Mouse (Mus musculus) heart, postnatal 4 days (tissue): ENCODE measurements around the gene Hdac9. TPM values are rescaled to one million over a fixed set of nuclear protein-coding genes. Genes with fewer than 3 reads are reported as not detected.

ENCODE experiments used
- DNase-seq: peaks from one replicate; pipeline ENCODE4 v3.0.0; 2021
- total RNA-seq, 2 experiments: library from RNA; stranded (reverse); gene quantifications; 2 replicates each; pipeline ENCODE4 v1.2.3; 2021

The Hdac9 gene
- total RNA-seq, 2 experiments from 2014 or later = 15.4 to 18.2 TPM

DNA sequence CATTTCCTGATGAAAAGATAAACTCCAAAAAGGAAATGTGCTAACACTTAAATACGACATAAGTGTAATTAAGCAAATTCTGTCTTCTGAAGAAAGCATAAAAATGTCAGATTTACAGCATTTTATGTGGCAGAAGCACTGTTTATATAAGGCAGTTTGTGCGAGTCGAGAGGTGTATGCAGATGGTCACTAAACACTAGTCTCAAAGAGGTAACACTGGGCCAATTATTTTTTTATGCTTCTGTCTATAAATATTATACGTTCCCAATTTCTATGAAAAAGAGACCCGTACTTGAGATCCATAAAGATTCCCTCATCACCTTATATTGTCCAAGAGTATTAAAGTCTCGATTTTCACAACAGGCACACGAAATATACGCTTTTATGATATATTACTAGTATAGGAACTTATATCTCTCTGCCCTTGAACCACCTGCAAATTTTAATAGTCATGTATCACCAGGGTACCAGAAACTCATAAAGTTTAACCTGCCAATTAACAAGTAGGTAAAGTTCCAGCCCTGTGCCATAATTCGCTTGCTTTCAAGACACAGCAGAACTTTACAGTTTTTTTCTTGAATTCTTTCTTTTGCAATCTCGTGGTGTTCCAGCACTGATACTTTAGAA is 322.6 kb downstream of the Hdac9 start:
- DNase-seq = no peak

DNA sequence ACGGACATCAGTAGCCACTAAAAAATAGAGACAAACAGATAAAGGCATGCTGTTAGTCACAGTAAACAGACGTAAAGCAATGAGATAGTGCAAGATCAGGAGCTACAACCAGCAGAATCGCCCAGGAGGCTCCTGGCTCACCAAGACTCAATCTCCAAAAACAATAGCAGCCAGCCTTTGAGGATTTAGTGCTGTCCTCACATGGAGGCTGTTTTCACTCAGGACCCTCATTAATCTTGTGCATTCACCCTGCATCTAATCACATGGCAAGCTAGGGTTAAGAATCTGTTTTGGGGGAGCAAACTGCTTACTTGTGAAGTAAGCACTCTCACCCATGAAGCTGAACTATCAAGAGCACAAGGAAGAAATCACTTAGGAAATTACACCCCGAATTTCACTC is 329.7 kb downstream of the Hdac9 start:
- no peak for DNase-seq

DNA sequence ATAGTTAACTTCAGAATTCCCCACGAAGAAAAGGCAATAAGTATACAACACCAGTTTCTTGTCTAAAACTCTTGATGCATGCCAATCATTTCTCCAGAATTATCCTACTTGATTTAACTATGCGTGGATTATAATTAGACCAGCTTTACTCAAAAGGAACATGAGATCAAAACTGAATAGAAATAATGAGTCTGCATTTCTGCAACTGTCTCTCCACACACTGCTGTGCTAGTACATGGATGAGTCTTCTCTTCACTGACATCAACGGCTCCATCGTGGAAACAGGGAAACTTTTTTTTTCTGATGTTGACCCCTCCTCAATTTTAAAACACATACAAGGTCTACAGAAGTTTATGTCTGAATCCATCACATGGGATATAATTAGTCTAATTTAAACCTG is 334.4 kb downstream of the Hdac9 start:
- no peak for DNase-seq

DNA sequence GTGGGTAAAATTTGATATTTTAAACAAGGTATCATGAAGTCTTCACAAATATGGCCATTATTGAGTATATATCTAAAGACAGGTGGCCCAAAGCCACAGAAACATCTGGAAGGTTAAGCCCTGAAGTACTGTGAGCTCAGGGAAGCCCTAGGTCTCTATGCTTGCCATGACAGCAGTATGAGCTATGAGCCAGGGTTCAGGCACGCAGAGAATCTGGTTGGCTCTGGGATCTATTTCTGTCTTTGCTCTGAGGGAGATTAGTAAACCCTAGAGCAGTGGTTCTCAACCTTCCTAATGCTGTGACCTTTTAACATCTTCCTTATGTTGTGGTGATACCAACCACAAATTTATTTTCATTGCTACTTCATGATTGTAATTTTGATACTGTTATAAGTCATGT is 337.7 kb downstream of the Hdac9 start:
- DNase-seq = no peak

DNA sequence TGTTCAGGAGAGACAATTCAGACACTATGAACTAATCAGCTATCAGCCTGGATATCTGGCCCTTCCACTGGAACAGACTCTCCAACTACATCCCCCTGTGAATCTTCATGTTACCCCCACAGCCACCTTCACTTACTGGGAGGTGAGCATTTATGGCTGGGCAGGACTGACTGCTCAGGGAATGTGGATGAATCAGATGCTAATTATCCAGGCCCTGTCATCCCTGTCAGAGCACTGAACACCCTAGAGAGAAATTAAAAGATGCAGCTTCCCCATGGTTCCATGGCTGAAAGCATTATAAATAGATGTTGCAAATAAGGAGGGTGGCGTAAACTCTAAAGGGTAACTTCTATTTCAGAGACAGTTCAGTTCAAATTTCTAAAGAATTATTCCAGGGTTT is 345.8 kb downstream of the Hdac9 start:
- no peak for DNase-seq

DNA sequence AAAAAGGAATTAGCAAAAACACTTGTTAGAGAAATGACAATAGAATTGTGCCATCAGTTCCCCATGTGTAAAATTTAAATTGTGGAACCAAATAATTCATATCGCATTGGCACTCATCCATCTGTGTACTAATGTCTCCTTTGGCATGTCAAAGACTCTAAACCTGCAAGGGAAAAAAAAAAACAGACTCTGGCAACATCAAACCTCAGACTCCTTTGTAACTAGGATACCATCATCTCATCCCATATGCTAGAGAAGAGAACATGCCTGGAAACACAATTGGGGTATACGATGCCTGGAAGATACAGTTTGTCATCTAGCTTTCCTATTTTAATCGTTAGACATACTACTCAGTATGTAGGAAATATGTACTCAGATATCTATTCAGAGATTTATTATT is 347.4 kb downstream of the Hdac9 start:
- DNase-seq = no peak

DNA sequence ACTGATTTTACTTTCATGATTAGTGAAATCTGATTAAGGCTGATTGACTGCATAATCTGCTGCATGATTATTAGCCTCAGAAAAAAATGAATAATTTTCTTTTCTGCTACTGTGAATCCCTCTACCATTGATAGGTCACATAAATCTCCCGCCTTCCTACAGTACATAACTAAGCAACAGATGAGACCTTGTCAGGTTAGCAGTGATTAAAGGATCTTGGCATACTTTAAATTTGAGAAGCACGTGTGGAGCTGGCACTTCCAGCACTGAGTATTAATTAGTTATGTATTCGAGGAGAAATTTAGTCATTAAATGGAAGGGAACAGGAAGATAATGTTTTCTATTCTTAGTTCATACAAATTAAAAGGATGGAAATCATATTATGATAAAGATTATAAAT is 347.8 kb downstream of the Hdac9 start:
- DNase-seq = no peak

DNA sequence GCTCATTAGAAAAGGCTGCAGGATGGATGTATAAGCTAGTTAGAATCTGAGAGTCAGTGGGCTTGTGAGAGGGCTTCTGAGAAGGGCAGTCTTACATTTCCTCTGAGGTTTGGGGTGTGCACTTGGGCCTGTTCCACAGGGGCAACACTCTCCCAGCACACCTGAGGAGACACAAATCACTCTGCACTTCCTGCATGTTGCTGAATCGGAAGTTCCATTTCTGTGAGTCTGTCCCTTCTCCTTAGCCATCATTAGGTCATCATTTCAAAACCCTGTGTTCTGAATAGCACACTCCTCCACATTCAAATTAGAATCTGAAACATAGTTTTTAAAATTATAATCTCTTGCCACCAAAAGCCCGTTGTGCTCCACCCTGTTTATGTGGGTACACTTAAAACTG is 354.6 kb downstream of the Hdac9 start:
- no peak for DNase-seq

DNA sequence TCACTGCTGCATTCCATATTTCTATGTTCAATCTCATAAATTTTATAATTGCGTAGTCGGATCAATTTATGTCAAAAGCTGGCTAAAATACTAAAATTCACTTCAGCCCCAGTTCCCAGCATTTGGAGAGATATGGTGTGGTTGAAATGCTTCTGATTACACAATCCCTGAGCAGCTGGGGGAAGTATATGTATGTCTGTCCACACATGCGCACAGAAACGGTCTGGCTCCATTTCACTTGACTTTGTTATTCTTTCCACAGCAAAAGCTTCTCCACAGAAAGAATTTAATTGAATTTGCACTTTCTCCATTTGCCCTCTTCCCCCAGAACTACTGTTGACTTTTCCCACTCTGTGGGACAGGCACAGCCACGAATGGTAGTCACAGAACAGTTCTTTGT is 357.9 kb downstream of the Hdac9 start:
- DNase-seq = no peak

DNA sequence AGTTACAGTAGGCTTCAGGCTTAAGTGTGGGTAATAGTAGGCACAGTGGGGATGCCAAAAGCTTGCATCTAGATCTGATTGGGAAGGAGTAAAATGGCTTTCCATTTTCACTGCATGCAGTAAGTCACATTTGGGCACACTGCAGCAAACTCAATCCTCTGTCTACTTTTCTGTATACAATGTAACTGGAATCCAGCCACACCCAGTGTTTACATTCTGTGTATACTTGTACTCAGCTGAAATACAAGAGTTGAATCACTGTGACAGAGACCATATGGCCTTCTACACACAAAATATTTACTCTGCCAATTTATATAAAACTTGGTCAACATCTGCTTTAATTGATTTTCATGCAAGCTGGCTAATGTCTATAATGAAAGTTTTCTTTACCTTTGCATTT is 362.1 kb downstream of the Hdac9 start:
- no peak for DNase-seq

DNA sequence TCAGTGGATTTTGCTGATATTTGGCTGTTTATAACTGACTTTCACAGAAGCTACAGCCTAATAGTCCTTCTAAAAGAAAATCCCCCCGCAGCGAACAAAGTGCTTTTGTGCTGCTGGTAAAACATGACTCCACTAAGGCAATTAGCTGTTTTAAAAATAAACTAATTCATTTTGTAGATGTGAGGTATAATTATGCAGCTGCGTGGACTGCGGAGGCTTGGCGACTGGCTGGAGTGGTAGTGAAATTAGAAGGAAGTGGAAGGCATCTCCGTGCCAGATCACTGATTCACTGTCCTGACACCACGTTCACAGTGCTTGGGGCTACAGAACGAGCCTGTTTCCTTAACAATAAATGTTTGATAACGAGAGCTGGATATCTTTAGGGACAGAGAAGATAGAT is 366.6 kb downstream of the Hdac9 start:
- no peak for DNase-seq

DNA sequence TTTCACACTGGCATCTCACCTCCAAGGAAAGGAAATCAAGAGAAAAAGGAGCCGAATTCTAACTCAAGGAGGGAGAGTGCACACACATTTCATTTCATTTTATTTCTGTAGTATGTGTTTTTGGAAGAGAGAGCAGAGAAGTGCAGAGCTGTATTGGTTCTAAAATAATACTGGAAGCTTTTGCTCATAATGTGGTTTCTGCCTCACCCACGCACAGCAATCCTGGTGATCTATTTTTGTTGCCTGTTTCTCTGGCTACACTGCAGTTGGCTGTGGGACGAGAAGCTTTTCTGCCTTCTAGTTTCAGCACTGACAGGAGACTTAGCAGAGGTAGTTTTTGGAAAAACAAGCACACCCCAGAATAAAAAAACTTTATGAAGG is 387.7 kb downstream of the Hdac9 start:
- DNase-seq = peak; percentile 24

DNA sequence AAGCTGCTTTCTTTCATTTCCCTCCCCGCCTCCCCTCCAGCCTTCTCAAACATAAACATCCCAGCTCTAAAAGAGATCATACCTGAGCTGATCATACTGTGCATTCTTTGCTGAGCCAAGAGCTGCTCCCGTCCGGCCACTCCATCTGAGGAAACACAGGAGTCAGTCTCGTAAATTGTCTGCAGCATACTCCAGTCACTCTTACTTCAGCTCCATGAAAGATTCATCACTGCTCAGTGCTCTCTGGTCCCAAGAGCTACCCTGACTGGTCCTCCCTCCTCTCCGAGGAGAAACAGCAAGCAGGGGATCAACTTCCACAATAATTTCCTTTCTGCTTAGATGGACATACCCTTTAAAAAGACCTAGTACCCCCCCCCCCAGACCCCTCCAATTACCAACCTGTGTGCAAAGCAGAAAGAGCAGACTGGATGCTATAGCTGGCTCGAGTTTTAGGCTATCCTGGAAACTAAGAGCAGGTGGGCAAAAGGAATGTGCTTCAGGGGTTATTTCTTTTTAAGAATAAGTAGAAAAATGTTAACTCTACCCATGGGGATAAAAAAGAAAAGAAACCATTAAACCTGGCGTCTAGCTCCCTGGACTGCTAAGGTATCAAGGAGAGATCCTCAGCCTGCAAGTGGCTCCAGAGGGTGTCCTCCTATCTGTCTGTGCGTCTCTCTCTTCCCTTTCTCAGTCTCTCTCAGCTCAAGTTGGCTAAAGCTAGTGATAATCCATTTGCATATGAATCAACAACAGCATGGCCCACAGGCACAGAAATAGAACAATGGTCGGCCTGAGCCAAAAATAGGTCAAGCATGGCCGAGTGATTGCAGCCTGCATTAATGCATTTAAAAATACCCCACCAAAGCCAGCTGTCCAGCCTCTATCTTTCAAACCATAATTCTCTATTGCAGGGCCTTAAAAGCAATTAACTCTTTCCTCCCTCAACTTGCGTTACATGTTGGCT is 388.4 kb downstream of the Hdac9 start:
- DNase-seq = peak; percentile 62

DNA sequence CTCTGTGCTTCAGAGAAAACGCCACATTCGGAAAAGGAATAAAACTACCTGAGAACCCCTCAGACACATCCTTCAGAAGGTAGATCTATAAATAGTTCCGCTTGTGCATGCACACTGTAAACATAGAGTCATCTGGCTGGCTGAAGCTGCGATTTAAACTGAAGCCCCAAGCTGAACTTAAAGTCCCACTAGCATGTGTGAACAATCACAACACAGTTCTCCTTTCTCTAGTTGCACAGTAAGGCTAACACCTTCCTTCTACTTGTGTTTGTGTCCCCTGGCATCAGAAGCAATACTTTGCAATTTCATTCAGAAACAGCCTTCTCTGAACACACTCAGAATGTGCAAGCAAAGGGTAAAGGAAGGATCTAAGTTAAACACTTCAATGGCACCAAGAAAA is 389.1 kb downstream of the Hdac9 start:
- no peak for DNase-seq

DNA sequence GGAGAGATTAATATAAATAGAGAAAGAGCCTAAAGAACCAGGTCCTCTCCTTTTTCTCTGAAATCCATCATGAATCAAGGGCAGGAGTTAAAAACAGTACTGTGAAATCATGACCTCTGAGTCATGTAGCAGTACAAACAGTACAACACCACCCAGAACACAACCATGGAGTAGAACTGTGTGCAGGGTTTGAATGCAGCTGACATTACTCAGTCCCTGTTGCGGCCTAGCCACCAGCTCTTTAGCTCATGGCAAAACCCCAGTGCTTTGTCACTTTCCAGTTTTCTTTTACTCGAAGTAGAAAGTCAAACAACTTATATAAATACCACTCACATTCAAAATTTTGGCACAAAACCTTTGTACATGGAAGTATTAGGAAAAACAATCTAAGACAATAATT is 395.4 kb downstream of the Hdac9 start:
- no peak for DNase-seq

DNA sequence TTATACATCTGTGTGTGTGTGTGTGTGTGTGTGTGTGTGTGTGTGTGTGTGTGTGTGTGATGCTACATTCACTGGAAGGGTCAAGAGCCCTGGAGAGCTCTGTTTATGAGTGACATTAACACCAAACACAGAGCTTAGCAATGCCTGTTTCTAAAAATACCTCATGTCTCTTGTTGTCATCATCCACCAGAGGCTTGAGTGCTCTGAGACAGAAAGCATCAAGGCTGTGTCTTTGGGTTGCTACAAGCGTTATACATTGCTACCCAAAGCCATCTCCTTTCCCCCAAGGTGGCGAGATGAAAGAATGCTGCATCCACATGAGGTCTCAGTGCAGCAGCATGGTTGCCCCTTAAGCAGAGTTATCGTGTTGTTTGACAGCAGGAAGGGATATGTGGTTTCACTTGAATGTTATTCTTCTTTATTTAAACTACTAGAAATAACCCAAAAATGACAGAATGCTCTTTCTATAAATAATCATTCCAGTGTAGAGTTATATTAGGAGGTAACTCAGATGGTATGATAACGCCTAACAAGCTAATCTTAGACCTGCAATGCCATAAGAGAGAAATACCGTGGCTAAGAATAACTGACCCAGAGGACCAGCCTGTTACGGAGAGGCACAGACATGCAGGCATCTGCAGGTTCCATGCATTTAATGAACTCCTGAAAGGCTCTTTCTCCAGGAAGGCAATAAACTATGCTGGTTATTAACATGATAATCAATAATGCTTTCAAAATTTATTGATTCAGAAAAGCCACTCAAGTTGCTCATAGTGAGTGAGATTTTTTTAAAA is 399.9 kb downstream of the Hdac9 start:
- no peak for DNase-seq

DNA sequence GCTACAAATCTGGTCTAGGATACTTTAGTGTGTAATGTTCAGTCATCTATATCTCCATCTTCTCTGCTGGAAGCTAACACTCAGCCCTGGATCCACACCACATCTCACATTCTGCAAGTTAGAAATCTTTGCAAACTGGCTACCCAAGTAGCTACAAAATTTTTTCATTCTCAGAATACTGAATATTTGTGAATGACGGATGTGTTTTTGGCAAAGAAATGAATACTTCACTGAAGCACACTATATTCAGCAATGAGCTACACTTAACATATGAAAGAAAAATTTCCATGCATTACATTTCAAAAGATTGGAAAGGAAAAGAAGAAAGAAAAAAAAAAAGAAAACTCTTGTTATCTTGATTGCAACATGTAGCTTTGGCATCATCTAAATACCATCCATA is 410.6 kb downstream of the Hdac9 start:
- DNase-seq = no peak

DNA sequence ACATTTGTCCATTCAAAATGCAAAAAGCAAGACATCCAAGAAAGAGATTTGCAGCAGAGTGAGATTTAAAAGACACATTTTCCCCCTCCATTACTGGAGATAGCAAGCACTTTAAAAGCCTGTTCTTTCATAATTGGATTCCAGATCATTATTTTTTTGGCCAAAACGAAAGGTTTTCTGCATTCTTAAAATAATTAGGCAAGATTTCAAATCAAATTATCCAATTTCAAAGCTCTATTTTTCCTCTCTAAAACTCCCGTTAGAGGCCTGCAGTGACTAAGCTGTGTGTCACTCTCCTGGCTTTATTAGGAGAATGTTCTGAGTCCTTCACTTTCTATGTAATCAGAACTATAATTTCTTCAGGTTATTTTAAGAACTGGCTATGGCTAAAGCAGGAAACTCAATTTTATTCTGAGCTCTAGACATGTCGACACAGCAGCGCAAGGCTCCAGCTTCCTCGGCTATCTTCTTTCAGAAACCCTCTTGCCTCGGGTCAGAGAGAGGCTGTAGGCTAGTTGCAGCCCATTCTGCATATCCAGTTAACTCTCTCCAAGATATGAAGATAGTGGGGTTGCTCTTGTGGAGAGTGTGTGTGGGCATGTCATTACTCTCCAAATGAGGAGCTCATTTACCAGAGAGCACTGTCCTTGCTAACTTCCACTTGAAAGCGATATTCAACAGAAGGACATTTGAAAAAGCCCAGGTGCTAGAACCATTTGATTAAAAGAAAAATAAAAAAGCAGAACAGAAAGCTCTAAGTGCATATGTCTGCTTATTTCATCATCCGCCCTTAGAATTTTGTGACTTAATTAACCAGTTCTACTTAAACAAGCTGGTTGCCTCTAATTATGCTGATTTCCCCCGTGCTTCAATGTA is 417.9 kb downstream of the Hdac9 start:
- DNase-seq = no peak

DNA sequence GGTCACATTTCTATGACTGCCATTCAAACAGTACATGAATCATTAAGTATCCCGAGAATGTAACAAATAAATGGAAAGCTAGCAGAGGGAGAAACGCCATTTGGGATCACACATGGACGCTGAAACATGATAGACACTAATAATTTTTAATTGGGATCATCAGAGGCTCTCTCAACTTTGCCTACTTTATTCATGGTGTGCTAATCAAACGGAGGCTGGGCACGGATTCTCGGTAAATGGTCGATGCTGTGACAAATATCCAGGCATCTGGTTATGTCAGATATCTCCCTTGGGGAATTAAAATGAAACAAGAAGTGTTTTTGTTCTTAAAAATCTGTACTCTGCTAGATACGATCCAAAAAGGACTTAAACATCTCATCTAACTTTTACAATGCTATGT is 418.6 kb downstream of the Hdac9 start:
- no peak for DNase-seq

DNA sequence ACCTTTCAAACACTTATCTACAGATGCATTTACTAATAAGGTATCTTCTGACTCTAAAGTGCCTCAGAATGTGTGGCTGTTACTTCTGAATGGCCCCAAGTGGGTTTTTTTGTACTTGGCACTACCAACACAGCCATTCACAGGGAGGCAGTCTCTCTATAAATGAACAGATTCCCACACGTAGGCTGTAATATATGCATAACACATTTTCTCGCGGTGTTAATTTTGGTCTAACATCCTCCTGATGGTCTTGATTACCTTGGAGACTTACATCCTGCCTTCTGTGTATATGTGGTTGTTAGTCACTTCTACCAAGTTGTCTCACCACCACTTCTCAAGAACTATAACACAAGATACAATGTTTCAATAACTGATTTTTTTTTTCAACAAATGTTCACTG is 419.2 kb downstream of the Hdac9 start:
- DNase-seq = no peak

DNA sequence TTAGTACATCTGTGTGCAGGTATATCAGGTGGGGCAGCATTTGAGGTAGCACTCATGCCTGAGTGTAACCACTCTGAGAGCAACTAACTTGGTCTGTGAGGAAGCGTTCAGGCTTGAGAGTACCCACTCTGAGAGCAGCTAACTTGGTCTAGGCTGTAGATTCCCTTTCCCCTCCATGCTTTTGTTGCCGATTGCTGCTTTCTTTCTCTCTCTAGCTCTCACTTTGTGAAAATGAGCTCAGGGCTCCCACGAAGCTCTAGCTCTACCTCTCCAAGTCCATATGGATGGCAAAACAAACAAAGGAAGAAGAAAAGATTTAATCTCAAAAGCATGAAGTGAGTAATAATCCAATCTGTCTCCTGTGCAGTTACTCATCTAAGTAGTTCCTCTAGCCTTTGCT is 421.0 kb downstream of the Hdac9 start:
- DNase-seq = no peak

DNA sequence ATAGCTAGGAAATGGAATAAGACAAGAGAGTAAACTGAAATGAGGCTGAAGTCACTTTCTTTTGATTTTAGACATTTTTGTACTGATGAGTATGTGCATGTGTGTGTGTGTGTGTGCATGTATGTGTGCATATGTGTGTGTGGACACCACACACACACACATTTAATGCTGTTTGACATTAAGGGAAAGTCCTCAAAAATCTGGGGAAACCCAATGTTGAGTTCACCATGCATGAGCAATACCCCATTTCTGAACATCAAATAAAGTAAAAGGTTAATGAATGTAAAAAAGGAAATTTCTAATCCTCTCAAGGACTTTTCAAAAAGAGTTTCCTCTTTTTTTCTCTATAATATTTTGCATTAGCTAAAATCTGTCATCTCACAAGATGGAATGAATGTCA is 427.3 kb downstream of the Hdac9 start:
- DNase-seq = no peak
